Mouse (Mus musculus): Measurements from ENCODE around the gene Capn7. TPM values are rescaled to one million over a fixed set of nuclear protein-coding genes. Genes with fewer than 3 reads are reported as not detected.
A peak's percentile ranks its signal among the peaks of the same experiment; 100 is the strongest.

Gene Capn7
- 38.0 and 40.4 TPM in 2 replicates for polyA plus RNA-seq (2012; rRNA removed)

GRCm38 (mm10) chr14:31336369-31337155, at the start of gene Capn7:
Gene Capn7 (plus strand): TSS chr14:31336638.
- peaks cover 6% of the 10 kb centered on the region for H3K4me1 ChIP-seq (ENCODE audit: control insufficient read depth, insufficient read depth, low read length)
- under 1% methylated on average over 78 of the region's 78 CpGs for WGBS
- TF ChIP-seq POLR2A (IDR thresholded peaks at IDR 0.05; ENCODE audit: borderline replicate concordance, insufficient read depth, low read length) (peak; percentile 86), CTCF (IDR thresholded peaks at IDR 0.05; ENCODE audit: borderline replicate concordance, insufficient read depth, low read depth, low read length) (no peak; the same call in 1 of the 2 replicates)
- peak within 1 kb of the TSS; percentile 77 for H3K4me3 ChIP-seq (replicated peaks; ENCODE audit: insufficient read depth, low read depth, low read length)
- no peaks in the 10 kb centered on the region for H3K27me3 ChIP-seq (ENCODE audit: control insufficient read depth, insufficient read depth, low read length)
- peak within 1 kb of the TSS; percentile 80 for H3K27ac ChIP-seq (ENCODE audit: insufficient read depth, low read length)
- DNase-seq: peak; percentile 99

DNA sequence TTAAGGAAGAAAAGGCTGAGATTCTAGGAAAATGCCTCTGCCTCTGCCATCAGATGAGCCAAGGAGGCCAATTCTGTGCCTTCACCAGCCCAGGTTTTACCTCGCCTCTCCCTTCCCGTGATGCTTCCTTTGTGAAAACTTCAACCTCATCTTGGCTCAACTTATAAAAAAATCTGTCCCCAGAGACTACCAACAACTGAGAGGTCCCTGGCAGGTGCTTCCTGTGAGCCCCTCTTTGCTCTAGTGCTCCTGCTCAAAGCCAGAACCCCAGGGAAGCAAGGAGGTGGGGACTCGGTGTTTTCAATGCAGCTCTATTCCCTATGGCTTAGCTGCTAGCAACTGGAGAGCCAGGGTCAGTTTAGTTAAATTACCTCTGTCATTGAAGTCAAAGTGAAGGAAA, 23.2 kb upstream of the Capn7 start:
- no peak for DNase-seq
- 26% methylated on average over 3 of the region's 3 CpGs for WGBS
- H3K4me3 ChIP-seq (replicated peaks; ENCODE audit: insufficient read depth, low read depth, low read length): no peak overlapping the region
- H3K27ac ChIP-seq (ENCODE audit: insufficient read depth, low read length): no peak overlapping the region
- no peaks in the 10 kb centered on the region for H3K27me3 ChIP-seq (ENCODE audit: control insufficient read depth, insufficient read depth, low read length)
- H3K4me1 ChIP-seq (ENCODE audit: control insufficient read depth, insufficient read depth, low read length): no peaks in the 10 kb centered on the region
- TF ChIP-seq CTCF (IDR thresholded peaks at IDR 0.05; ENCODE audit: borderline replicate concordance, insufficient read depth, low read depth, low read length) (no peak), POLR2A (IDR thresholded peaks at IDR 0.05; ENCODE audit: borderline replicate concordance, insufficient read depth, low read length) (no peak)

DNA sequence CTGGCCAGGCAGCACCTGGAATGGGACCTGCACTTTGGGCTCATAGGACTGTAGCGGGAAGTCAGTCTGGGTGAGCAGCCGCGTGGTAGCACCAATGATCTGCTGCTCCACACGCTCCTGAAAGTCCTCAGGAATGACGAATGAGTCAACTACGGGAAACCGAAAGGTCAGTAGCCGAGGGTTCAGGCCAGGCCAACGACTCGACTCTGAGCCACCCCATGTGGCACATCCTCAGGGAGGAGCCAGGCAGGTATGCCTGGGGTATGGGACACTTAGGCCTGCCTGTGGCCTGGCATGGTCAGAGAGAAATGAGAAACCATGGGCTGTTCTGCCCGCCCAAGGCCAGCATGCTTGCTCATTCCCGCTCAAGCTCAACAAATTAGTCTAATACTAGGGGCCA, 19.8 kb upstream of the Capn7 start:
- Histone ChIP-seq H3K27ac (ENCODE audit: insufficient read depth, low read length) (no peak overlapping the region), H3K4me1 (ENCODE audit: control insufficient read depth, insufficient read depth, low read length) (no peaks in the 10 kb centered on the region), H3K27me3 (ENCODE audit: control insufficient read depth, insufficient read depth, low read length) (no peaks in the 10 kb centered on the region), H3K4me3 (replicated peaks; ENCODE audit: insufficient read depth, low read depth, low read length) (no peak overlapping the region)
- no peak for DNase-seq
- WGBS: 86% methylated on average over 12 of the region's 12 CpGs
- TF ChIP-seq CTCF (IDR thresholded peaks at IDR 0.05; ENCODE audit: borderline replicate concordance, insufficient read depth, low read depth, low read length) (no peak), POLR2A (IDR thresholded peaks at IDR 0.05; ENCODE audit: borderline replicate concordance, insufficient read depth, low read length) (no peak)

- WGBS: 78% methylated on average over 3 of the region's 3 CpGs
- no peaks in the 10 kb centered on the region for H3K4me1 ChIP-seq (ENCODE audit: control insufficient read depth, insufficient read depth, low read length)
- H3K27me3 ChIP-seq (ENCODE audit: control insufficient read depth, insufficient read depth, low read length): no peaks in the 10 kb centered on the region
- no peak overlapping the region for H3K27ac ChIP-seq (ENCODE audit: insufficient read depth, low read length)
- DNase-seq: no peak
- TF ChIP-seq POLR2A (IDR thresholded peaks at IDR 0.05; ENCODE audit: borderline replicate concordance, insufficient read depth, low read length) (no peak), CTCF (IDR thresholded peaks at IDR 0.05; ENCODE audit: borderline replicate concordance, insufficient read depth, low read depth, low read length) (no peak)
- H3K4me3 ChIP-seq (replicated peaks; ENCODE audit: insufficient read depth, low read depth, low read length): no peak overlapping the region
Measured at GRCm38 (mm10) chr14:31317754-31318153, 18.7 kb upstream of the Capn7 start.

DNA sequence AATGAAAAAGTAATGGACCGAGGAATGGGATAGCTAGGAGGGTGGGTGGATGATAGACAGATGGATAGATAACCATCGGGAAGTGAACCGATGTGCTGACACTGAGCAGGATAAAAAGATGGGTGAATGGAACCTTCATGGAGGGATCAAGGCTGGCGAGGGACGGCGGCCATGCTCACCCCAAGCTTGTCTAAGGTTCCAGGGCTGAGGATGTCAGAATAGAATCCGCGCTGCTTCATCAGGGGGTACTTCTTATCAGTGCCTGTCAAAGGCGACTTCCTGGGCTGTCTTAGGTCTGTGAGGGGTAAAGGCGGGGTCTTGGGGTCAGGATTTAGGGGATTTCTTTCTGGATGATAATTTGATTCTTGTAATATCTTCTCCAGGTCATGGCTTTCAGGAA, 16.9 kb upstream of the Capn7 start:
- TF ChIP-seq CTCF (IDR thresholded peaks at IDR 0.05; ENCODE audit: borderline replicate concordance, insufficient read depth, low read depth, low read length): no peak
- TF ChIP-seq POLR2A (IDR thresholded peaks at IDR 0.05; ENCODE audit: borderline replicate concordance, insufficient read depth, low read length): no peak
- Histone ChIP-seq H3K4me3 (replicated peaks; ENCODE audit: insufficient read depth, low read depth, low read length) (no peak overlapping the region), H3K4me1 (ENCODE audit: control insufficient read depth, insufficient read depth, low read length) (no peaks in the 10 kb centered on the region), H3K27me3 (ENCODE audit: control insufficient read depth, insufficient read depth, low read length) (no peaks in the 10 kb centered on the region; the same call in 1 of the 2 replicates), H3K27ac (ENCODE audit: insufficient read depth, low read length) (no peak overlapping the region)
- DNase-seq: no peak
- 86% methylated on average over 10 of the region's 10 CpGs for WGBS

- H3K4me3 ChIP-seq (replicated peaks; ENCODE audit: insufficient read depth, low read depth, low read length): no peak overlapping the region
- 85% methylated on average over 11 of the region's 11 CpGs for WGBS
- no peak for TF ChIP-seq POLR2A (IDR thresholded peaks at IDR 0.05; ENCODE audit: borderline replicate concordance, insufficient read depth, low read length)
- no peak for TF ChIP-seq CTCF (IDR thresholded peaks at IDR 0.05; ENCODE audit: borderline replicate concordance, insufficient read depth, low read depth, low read length)
Measured at GRCm38 (mm10) chr14:31321181-31321580, 15.3 kb upstream of the Capn7 start.

DNA sequence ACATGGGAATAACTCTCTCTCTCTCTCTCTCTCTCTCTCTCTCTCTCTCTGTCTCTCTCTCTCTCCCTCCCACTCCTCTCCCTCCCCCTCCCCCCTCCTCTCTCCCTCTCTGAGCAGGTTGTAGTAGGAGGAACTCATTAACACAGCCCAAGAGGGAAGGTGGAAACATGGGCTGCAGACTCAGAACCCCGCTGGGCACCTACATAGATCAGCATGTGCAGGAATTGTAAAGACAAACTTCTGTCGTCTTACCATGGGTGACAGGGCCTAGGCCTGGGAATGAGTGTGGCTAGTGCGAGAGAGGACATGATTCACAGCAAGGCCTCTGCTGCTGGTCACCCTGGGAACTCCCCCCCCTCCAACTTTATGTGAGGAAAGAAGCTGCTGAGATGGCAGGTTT, 14.2 kb upstream of the Capn7 start:
- TF ChIP-seq POLR2A (IDR thresholded peaks at IDR 0.05; ENCODE audit: borderline replicate concordance, insufficient read depth, low read length) (no peak), CTCF (IDR thresholded peaks at IDR 0.05; ENCODE audit: borderline replicate concordance, insufficient read depth, low read depth, low read length) (no peak)
- WGBS: 77% methylated on average over 3 of the region's 3 CpGs
- no peak overlapping the region for H3K4me3 ChIP-seq (replicated peaks; ENCODE audit: insufficient read depth, low read depth, low read length)
- no peak overlapping the region for H3K27ac ChIP-seq (ENCODE audit: insufficient read depth, low read length)
- DNase-seq: no peak
- no peaks in the 10 kb centered on the region; the same call in 1 of the 2 replicates for H3K27me3 ChIP-seq (ENCODE audit: control insufficient read depth, insufficient read depth, low read length)
- H3K4me1 ChIP-seq (ENCODE audit: control insufficient read depth, insufficient read depth, low read length): no peaks in the 10 kb centered on the region

More at GRCm38 (mm10) chr14:31321181-31321580, 15.3 kb upstream of the Capn7 start:
- DNase-seq: no peak
- Histone ChIP-seq H3K27ac (ENCODE audit: insufficient read depth, low read length) (no peak overlapping the region), H3K27me3 (ENCODE audit: control insufficient read depth, insufficient read depth, low read length) (no peaks in the 10 kb centered on the region; the same call in 1 of the 2 replicates), H3K4me1 (ENCODE audit: control insufficient read depth, insufficient read depth, low read length) (no peaks in the 10 kb centered on the region)

DNA sequence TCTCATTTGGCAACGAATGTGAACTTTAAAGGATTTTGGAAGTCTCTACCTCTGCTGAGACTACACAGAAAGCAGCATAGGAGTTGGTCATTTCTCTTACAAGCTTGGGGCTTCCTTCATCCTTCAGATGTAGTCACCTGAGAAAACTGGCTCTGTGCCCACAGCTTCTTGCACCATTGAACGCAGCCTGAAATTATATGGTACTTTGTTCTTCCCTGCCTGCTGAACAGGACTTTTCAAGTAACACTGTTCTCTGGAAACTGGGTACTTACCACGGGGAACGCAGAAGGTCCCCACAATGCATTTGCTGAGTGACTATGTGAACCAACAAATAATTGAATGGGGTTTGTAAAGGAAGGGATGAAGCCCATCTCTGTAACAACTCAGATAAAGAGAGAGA, 13.2 kb upstream of the Capn7 start:
- 72% methylated on average over 4 of the region's 4 CpGs for WGBS
- no peak overlapping the region for H3K4me3 ChIP-seq (replicated peaks; ENCODE audit: insufficient read depth, low read depth, low read length)
- TF ChIP-seq CTCF (IDR thresholded peaks at IDR 0.05; ENCODE audit: borderline replicate concordance, insufficient read depth, low read depth, low read length) (no peak), POLR2A (IDR thresholded peaks at IDR 0.05; ENCODE audit: borderline replicate concordance, insufficient read depth, low read length) (no peak)
- H3K27me3 ChIP-seq (ENCODE audit: control insufficient read depth, insufficient read depth, low read length): no peaks in the 10 kb centered on the region; the same call in 1 of the 2 replicates
- H3K27ac ChIP-seq (ENCODE audit: insufficient read depth, low read length): no peak overlapping the region
- DNase-seq: no peak
- no peaks in the 10 kb centered on the region for H3K4me1 ChIP-seq (ENCODE audit: control insufficient read depth, insufficient read depth, low read length)
